Mouse (Mus musculus): ENCODE measurements at regions not wholly inside any gene's neighbourhood (a gene's known extent, or its start where the extent isn't known, plus 50 kb on each side); places are given as distances from the start of the nearest gene placed in this dataset.

DNA sequence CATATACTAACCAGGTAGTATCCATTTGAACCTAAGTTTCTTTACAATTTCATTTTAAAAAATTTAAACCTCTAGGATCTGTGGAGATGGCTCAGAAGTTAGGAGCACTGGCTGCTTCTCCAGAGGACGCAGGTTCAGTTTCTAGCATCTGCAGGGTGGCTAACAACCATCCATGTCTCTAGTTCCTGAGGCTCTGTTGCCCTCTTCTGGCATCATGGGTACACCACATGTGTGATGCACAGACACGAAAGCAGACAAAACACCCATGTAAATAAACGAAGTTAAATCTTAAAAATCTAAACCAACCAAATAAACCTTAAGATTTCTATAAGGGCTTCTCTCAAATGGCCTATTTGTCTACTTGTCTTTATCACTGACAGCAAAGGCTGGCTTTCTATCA is 157.6 kb upstream of the Nr5a2 start:
- TF ChIP-seq SMC3 (IDR thresholded peaks at IDR 0.05; ENCODE audit: low read depth, low read length): peak; percentile 42
- TF ChIP-seq RAD21 (IDR thresholded peaks at IDR 0.05; ENCODE audit: low read depth, low read length): peak; percentile 59
- TF ChIP-seq RCOR1 (conservative IDR thresholded peaks at IDR 0.05; ENCODE audit: low read depth, low read length): no peak
- TF ChIP-seq CTCF (conservative IDR thresholded peaks at IDR 0.05 in 1 of 2, IDR thresholded peaks at IDR 0.05 in 1 of 2; ENCODE audit: low read depth in 2 of 2, low read length in 2 of 2): peak; percentile 14 to 54; a peak in 2 of 4 replicates
- in situ Hi-C loops (cut with MboI; ENCODE audit: low pct_ligation_motif_present, low pct_unique_long_range_greater_than_20kb, low sequenced_read_pairs) (loop anchor here (25.0 kb wide), 2 partner anchors 356 to 581 kb away; no protein-coding TSS in a partner anchor), dilution Hi-C loops (cut with MboI; ENCODE audit: extremely low pct_ligation_motif_present, extremely low pct_unique_long_range_greater_than_20kb, low sequenced_read_pairs) (no loop called here)
- Histone ChIP-seq H3K4me3 (replicated peaks in 1 of 3; ENCODE audit: low read depth in 2 of 3, low read length in 2 of 3, poor library complexity in 1 of 3) (no peak overlapping the region), H3K36me3 (replicated peaks in 1 of 2; ENCODE audit: control insufficient read depth in 1 of 2, insufficient read depth in 1 of 2, low read length in 1 of 2) (no peaks in the 10 kb centered on the region), H3K27ac (ENCODE audit: insufficient read depth, low read depth) (no peak overlapping the region), H3K4me1 (ENCODE audit: control insufficient read depth in 1 of 2, insufficient read depth in 2 of 2) (no peaks in the 10 kb centered on the region), H3K9ac (ENCODE audit: insufficient read depth, low read depth) (no peak overlapping the region), H3K27me3 (replicated peaks) (no peaks in the 10 kb centered on the region), H3K79me2 (replicated peaks; ENCODE audit: control insufficient read depth, extremely low read depth, insufficient read depth, poor library complexity, severe bottlenecking) (no peaks in the 10 kb centered on the region), H3K4me2 (ENCODE audit: insufficient read depth, low read depth, poor library complexity, severe bottlenecking) (no peak overlapping the region), H3K9me3 (replicated peaks; ENCODE audit: low read length) (no peaks in the 10 kb centered on the region)
- DNase-seq (ENCODE audit: extremely low read depth): peak; percentile 4

DNA sequence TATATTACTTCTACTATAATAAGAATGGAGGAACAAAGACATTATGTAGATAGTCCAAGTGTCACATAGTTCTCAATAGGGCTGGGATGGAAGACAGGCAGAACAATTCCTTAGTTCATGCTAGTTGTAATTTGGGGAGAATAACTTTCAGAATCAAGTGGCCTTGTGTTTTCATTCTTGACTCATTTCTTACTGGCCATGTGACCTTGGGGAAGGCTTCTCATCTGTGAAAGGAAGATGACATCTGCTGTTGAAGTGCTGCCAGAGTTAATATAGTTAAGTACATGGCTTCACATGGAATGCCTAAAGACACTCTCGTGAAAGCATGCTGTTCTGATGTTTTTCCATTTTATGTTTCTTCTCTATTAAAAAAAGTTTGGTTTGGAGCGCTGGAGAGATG is 146.2 kb upstream of the Nr5a2 start:
- H3K4me3 ChIP-seq (replicated peaks in 1 of 3; ENCODE audit: low read depth in 2 of 3, low read length in 2 of 3, poor library complexity in 1 of 3): no peak overlapping the region
- H3K9me3 ChIP-seq (replicated peaks; ENCODE audit: low read length): no peaks in the 10 kb centered on the region
- H3K4me2 ChIP-seq (ENCODE audit: insufficient read depth, low read depth, poor library complexity, severe bottlenecking): no peak overlapping the region
- H3K27me3 ChIP-seq (replicated peaks): no peaks in the 10 kb centered on the region
- dilution Hi-C loops (cut with MboI; ENCODE audit: extremely low pct_ligation_motif_present, extremely low pct_unique_long_range_greater_than_20kb, low sequenced_read_pairs): no loop called here
- H3K36me3 ChIP-seq (replicated peaks in 1 of 2; ENCODE audit: control insufficient read depth in 1 of 2, insufficient read depth in 1 of 2, low read length in 1 of 2): no peaks in the 10 kb centered on the region
- no peak overlapping the region for H3K27ac ChIP-seq (ENCODE audit: insufficient read depth, low read depth)
- no peak overlapping the region for H3K9ac ChIP-seq (ENCODE audit: insufficient read depth, low read depth)
- H3K4me1 ChIP-seq (ENCODE audit: control insufficient read depth in 1 of 2, insufficient read depth in 2 of 2): peaks cover 0 to 5% of the 10 kb centered on the region in 2 experiments; a peak in 2 of 4 replicates
- no peaks in the 10 kb centered on the region for H3K79me2 ChIP-seq (replicated peaks; ENCODE audit: control insufficient read depth, extremely low read depth, insufficient read depth, poor library complexity, severe bottlenecking)
- in situ Hi-C loops (cut with MboI; ENCODE audit: low pct_ligation_motif_present, low pct_unique_long_range_greater_than_20kb, low sequenced_read_pairs): loop anchor here (25.0 kb wide), 2 partner anchors 344 to 569 kb away; no protein-coding TSS in a partner anchor
- peak; percentile 3 for DNase-seq (ENCODE audit: extremely low read depth)
- TF ChIP-seq EP300 (IDR thresholded peaks at IDR 0.05; ENCODE audit: low read length) (no peak), TCF12 (IDR thresholded peaks at IDR 0.05; ENCODE audit: low read depth, low read length) (no peak), UBTF (IDR thresholded peaks at IDR 0.05; ENCODE audit: low read depth, low read length) (no peak), TBP (conservative IDR thresholded peaks at IDR 0.05; ENCODE audit: low read depth, low read length) (no peak), CHD2 (IDR thresholded peaks at IDR 0.05; ENCODE audit: low read length) (no peak), MAFK (IDR thresholded peaks at IDR 0.05; ENCODE audit: insufficient replicate concordance, low read length) (no peak), MXI1 (IDR thresholded peaks at IDR 0.05; ENCODE audit: low read depth, low read length) (no peak), NELFE (IDR thresholded peaks at IDR 0.05; ENCODE audit: low read depth, low read length) (no peak), MEF2A (IDR thresholded peaks at IDR 0.05; ENCODE audit: borderline replicate concordance, low read depth, low read length) (no peak), SMC3 (IDR thresholded peaks at IDR 0.05; ENCODE audit: low read depth, low read length) (peak; percentile 8; the same call in 1 of the 2 replicates), E2F4 (IDR thresholded peaks at IDR 0.05; ENCODE audit: insufficient replicate concordance, low read depth, low read length) (no peak), ZNF384 (IDR thresholded peaks at IDR 0.05; ENCODE audit: low read depth, low read length) (no peak), CTCF (conservative IDR thresholded peaks at IDR 0.05 in 1 of 2, IDR thresholded peaks at IDR 0.05 in 1 of 2; ENCODE audit: low read depth in 2 of 2, low read length in 2 of 2) (peak in 1 of 2 experiments; percentile 41; a peak in 2 of 4 replicates), RCOR1 (conservative IDR thresholded peaks at IDR 0.05; ENCODE audit: low read depth, low read length) (no peak), NRF1 (IDR thresholded peaks at IDR 0.05; ENCODE audit: low read depth, low read length) (no peak), CHD1 (IDR thresholded peaks at IDR 0.05; ENCODE audit: low read depth, low read length) (no peak), JUN (IDR thresholded peaks at IDR 0.05; ENCODE audit: insufficient read depth, low read depth, low read length) (no peak), USF2 (conservative IDR thresholded peaks at IDR 0.05; ENCODE audit: low read depth, low read length) (0 out of 2 replicates have a peak, but pooled peaks have one; percentile 38), USF1 (IDR thresholded peaks at IDR 0.05; ENCODE audit: low read depth, low read length) (peak; percentile 60), SIN3A (IDR thresholded peaks at IDR 0.05; ENCODE audit: low read length) (no peak), ELF1 (IDR thresholded peaks at IDR 0.05; ENCODE audit: low read depth, low read length) (no peak), MAZ (IDR thresholded peaks at IDR 0.05; ENCODE audit: low read depth, low read length) (no peak), POLR2AphosphoS2 (IDR thresholded peaks at IDR 0.05; ENCODE audit: low read depth, low read length) (no peak), KAT2A (IDR thresholded peaks at IDR 0.05; ENCODE audit: insufficient replicate concordance, low read length) (no peak), HCFC1 (IDR thresholded peaks at IDR 0.05; ENCODE audit: low read depth, low read length) (no peak), GABPA (IDR thresholded peaks at IDR 0.05; ENCODE audit: insufficient replicate concordance, low read depth, low read length) (no peak), IRF4 (IDR thresholded peaks at IDR 0.05; ENCODE audit: low read depth, low read length) (no peak), ZMIZ1 (IDR thresholded peaks at IDR 0.05; ENCODE audit: low read depth, low read length) (no peak), JUND (conservative IDR thresholded peaks at IDR 0.05; ENCODE audit: low read depth, low read length) (no peak), BHLHE40 (IDR thresholded peaks at IDR 0.05; ENCODE audit: low read depth, low read length) (no peak), ZKSCAN1 (IDR thresholded peaks at IDR 0.05; ENCODE audit: borderline replicate concordance, low read depth, low read length) (no peak), POLR2A (IDR thresholded peaks at IDR 0.05; ENCODE audit: low read depth, low read length) (no peak)
